In genomic region chr2:119621302-119621701, GRCm38 (mm10) we compare ENCODE assay signal across 11 mouse cellular contexts. TPM values are rescaled to one million over a fixed set of nuclear protein-coding genes. Genes with fewer than 3 reads are reported as not detected.
DNase-seq lines count a peak whose midpoint lies in the region; ATAC-seq and TF ChIP-seq lines count a peak whose summit lies in the region.
"Had no signal": no experiment of that assay in that cellular context is flagged by ENCODE, and none has a peak within 500 bp of the region (broad histone marks: within the 10 kb centered on the region; RNA-seq: fewer than 3 reads in every experiment).

No protein-coding gene starts in this region.

- peaks cover 11% of the 10 kb centered on the region for H3K4me1 ChIP-seq in kidney, adult 2 months (ENCODE audit: control insufficient read depth, insufficient read depth, low read length)
- peaks cover 23% of the 10 kb centered on the region for H3K4me1 ChIP-seq in neural tube, embryonic 12.5 days
- peaks cover 25% of the 10 kb centered on the region for H3K4me1 ChIP-seq in limb, embryonic 12.5 days (replicated peaks)

- peak; percentile 44 for DNase-seq in kidney, adult 2 months
- DNase-seq in kidney, postnatal 4 days = no peak
- no peak for DNase-seq in neural tube, embryonic 10.5 days (ENCODE audit: extremely low spot score, low spot score)
- no peak for DNase-seq in left cerebral cortex, adult 2 months (ENCODE audit: extremely low spot score in 1 of 2, low spot score in 2 of 2)
- DNase-seq in gastrocnemius, postnatal 36 days = no peak
- DNase-seq: adrenal gland, adult 2 months; heart, adult 11 months; thymus, postnatal 4 days had no signal

- no peaks in the 10 kb centered on the region for H3K9me3 ChIP-seq in neural tube, embryonic 12.5 days
- no peaks in the 10 kb centered on the region for H3K9me3 ChIP-seq in limb, embryonic 12.5 days
- H3K9me3 ChIP-seq: embryonic facial prominence, embryonic 15.5 days had no signal

- no peak for ATAC-seq in neural tube, embryonic 12.5 days (ENCODE audit: low FRiP score, low read depth)
- no peak for ATAC-seq in limb, embryonic 12.5 days (ENCODE audit: insufficient number of reproducible peaks, insufficient read depth, low FRiP score, low TSS enrichment, low read depth)

- no peak overlapping the region for H3K9ac ChIP-seq in neural tube, embryonic 12.5 days
- no peak overlapping the region for H3K9ac ChIP-seq in limb, embryonic 12.5 days (replicated peaks)
- H3K9ac ChIP-seq: embryonic facial prominence, embryonic 15.5 days had no signal

- H3K27me3 ChIP-seq in kidney, adult 2 months (replicated peaks; ENCODE audit: control insufficient read depth, insufficient read depth, low read length) = no peaks in the 10 kb centered on the region
- H3K27me3 ChIP-seq in neural tube, embryonic 12.5 days (replicated peaks) = no peaks in the 10 kb centered on the region
- no peaks in the 10 kb centered on the region for H3K27me3 ChIP-seq in limb, embryonic 12.5 days
- H3K27me3 ChIP-seq: embryonic facial prominence, embryonic 15.5 days had no signal

- peak overlapping the region; percentile 14; the same call in 1 of the 2 replicates for H3K4me2 ChIP-seq in neural tube, embryonic 12.5 days (replicated peaks)
- peak overlapping the region; percentile 17; the same call in 1 of the 2 replicates for H3K4me2 ChIP-seq in limb, embryonic 12.5 days

- intact Hi-C loops in left cerebral cortex, adult 2 months (cut with DNase I) = no loop called here
- intact Hi-C loops in gastrocnemius, postnatal 36 days (cut with DNase I) = no loop called here

- H3K27ac ChIP-seq in kidney, adult 2 months (ENCODE audit: insufficient read depth, low read depth, low read length) = no peak overlapping the region
- no peak overlapping the region for H3K27ac ChIP-seq in neural tube, embryonic 12.5 days
- no peak overlapping the region for H3K27ac ChIP-seq in limb, embryonic 12.5 days
- H3K27ac ChIP-seq in left cerebral cortex, adult 2 months = no peak overlapping the region
- H3K27ac ChIP-seq: embryonic facial prominence, embryonic 15.5 days had no signal

- no peak for TF ChIP-seq CTCF in kidney, adult 2 months (conservative IDR thresholded peaks at IDR 0.05; ENCODE audit: insufficient read depth, insufficient read length, low read depth, low read length)
- no peak for TF ChIP-seq CTCF in left cerebral cortex, adult 2 months (IDR thresholded peaks at IDR 0.05)

- H3K4me3 ChIP-seq in kidney, adult 2 months (ENCODE audit: insufficient read depth, low read depth, low read length) = no peak overlapping the region
- H3K4me3 ChIP-seq in neural tube, embryonic 12.5 days = no peak overlapping the region
- no peak overlapping the region for H3K4me3 ChIP-seq in limb, embryonic 12.5 days (replicated peaks)
- H3K4me3 ChIP-seq in left cerebral cortex, adult 2 months = no peak overlapping the region

- H3K36me3 ChIP-seq in kidney, adult 2 months (ENCODE audit: control insufficient read depth, insufficient read depth, low read length) = no peaks in the 10 kb centered on the region
- peaks cover 7% of the 10 kb centered on the region for H3K36me3 ChIP-seq in neural tube, embryonic 12.5 days
- H3K36me3 ChIP-seq in limb, embryonic 12.5 days = peaks cover 32% of the 10 kb centered on the region

- TF ChIP-seq POLR2A in kidney, adult 2 months (IDR thresholded peaks at IDR 0.05; ENCODE audit: low read depth, low read length) = no peak

- WGBS in kidney, adult 2 months = 63% methylated on average over 2 of the region's 2 CpGs
- WGBS in neural tube, embryonic 12.5 days = 98% methylated on average over 2 of the region's 2 CpGs
- 94% methylated on average over 2 of the region's 2 CpGs for WGBS in limb, embryonic 12.5 days

RNA-seq across cellular contexts. Expression of gene Oip5, which starts 3.0 kb away (rescaled TPM):
- 0.38 and 0.75 TPM in 2 replicates for polyA plus RNA-seq in kidney, adult 2 months (2012; rRNA removed)
- 19.4 and 19.9 TPM in 2 replicates for polyA plus RNA-seq in neural tube, embryonic 12.5 days (2016; fragmentation: Nextera tagmentation; extraction: Ambion mirVana)
- polyA plus RNA-seq in limb, embryonic 12.5 days (2016; fragmentation: Nextera tagmentation; extraction: Ambion mirVana) = 32.2 and 37.5 TPM in 2 replicates
- 1 to 10 TPM in 1 of 2 experiments, under 1 TPM in 1; 0.86 to 1.0 TPM for total RNA-seq in left cerebral cortex, adult 2 months (2021)
- under 1 TPM; 0.27 to 0.41 TPM for total RNA-seq in gastrocnemius, postnatal 36 days (2021)

RNA-seq across cellular contexts. Expression of gene Nusap1, which starts 3.2 kb away (rescaled TPM):
- 0.25 and 0.29 TPM in 2 replicates for polyA plus RNA-seq in kidney, adult 2 months (2012; rRNA removed)
- polyA plus RNA-seq in neural tube, embryonic 12.5 days (2016; fragmentation: Nextera tagmentation; extraction: Ambion mirVana) = 54.9 and 55.5 TPM in 2 replicates
- polyA plus RNA-seq in limb, embryonic 12.5 days (2016; fragmentation: Nextera tagmentation; extraction: Ambion mirVana) = 88.2 and 90.2 TPM in 2 replicates
- total RNA-seq in left cerebral cortex, adult 2 months (2021) = under 1 TPM; 0.26 to 0.29 TPM
- under 1 TPM; 0.54 to 0.67 TPM for total RNA-seq in gastrocnemius, postnatal 36 days (2021)

RNA-seq across cellular contexts. Expression of gene Ndufaf1, which starts 41.3 kb away (rescaled TPM):
- 8.1 and 13.1 TPM in 2 replicates for polyA plus RNA-seq in kidney, adult 2 months (2012; rRNA removed)
- 37.1 and 39.0 TPM in 2 replicates for polyA plus RNA-seq in neural tube, embryonic 12.5 days (2016; fragmentation: Nextera tagmentation; extraction: Ambion mirVana)
- polyA plus RNA-seq in limb, embryonic 12.5 days (2016; fragmentation: Nextera tagmentation; extraction: Ambion mirVana) = 49.0 and 50.9 TPM in 2 replicates
- 10 to 100 TPM; 32.5 to 35.5 TPM for total RNA-seq in left cerebral cortex, adult 2 months (2021)
- total RNA-seq in gastrocnemius, postnatal 36 days (2021) = 10 to 100 TPM; 42.4 to 46.2 TPM

RNA-seq across cellular contexts. Expression of gene Rtf1, which starts 53.6 kb away (rescaled TPM):
- polyA plus RNA-seq in kidney, adult 2 months (2012; rRNA removed) = 7.8 and 10.9 TPM in 2 replicates
- polyA plus RNA-seq in neural tube, embryonic 12.5 days (2016; fragmentation: Nextera tagmentation; extraction: Ambion mirVana) = 70.9 and 76.2 TPM in 2 replicates
- polyA plus RNA-seq in limb, embryonic 12.5 days (2016; fragmentation: Nextera tagmentation; extraction: Ambion mirVana) = 79.0 and 89.2 TPM in 2 replicates
- total RNA-seq in left cerebral cortex, adult 2 months (2021) = 10 to 100 TPM; 61.4 to 62.5 TPM
- total RNA-seq in gastrocnemius, postnatal 36 days (2021) = 10 to 100 TPM; 20.4 to 21.7 TPM

Comparison
In these comparisons a context has a peak if more than half of its experiments do, and no peak if none do; other contexts are left out.
1. RNA of gene Oip5, which starts 3.0 kb away (polyA plus RNA-seq): 32.2 to 37.5 TPM in limb, embryonic 12.5 days and 19.4 to 19.9 TPM in neural tube, embryonic 12.5 days; 0.38 to 0.75 TPM in kidney, adult 2 months; every median in the first group is over 10 times any median in the second.
2. RNA of gene Nusap1, which starts 3.2 kb away (polyA plus RNA-seq): 88.2 to 90.2 TPM in limb, embryonic 12.5 days and 54.9 to 55.5 TPM in neural tube, embryonic 12.5 days; 0.25 to 0.29 TPM in kidney, adult 2 months; every median in the first group is over 10 times any median in the second.